Mouse (Mus musculus) liver, embryonic 14 days (tissue): ENCODE results near the gene 2610028H24Rik. TPM values are rescaled to one million over a fixed set of nuclear protein-coding genes. Genes with fewer than 3 reads are reported as not detected.

Experiments used
- polyA plus RNA-seq: library from polyadenylated mRNA; depleted of rRNA; stranded (reverse); fragments of >200 nt; gene quantifications from 2 replicates; pipeline ENCODE4 v1.2.3, GENCODE M21; 2012; rRNA removed

Gene 2610028H24Rik
- polyA plus RNA-seq: not detected in 2 replicates

GRCm38 (mm10) chr10:76448851-76449250 lies at the start of gene 2610028H24Rik:
2610028H24Rik (plus strand) TSS chr10:76449081.

GRCm38 (mm10) chr10:76440281-76440680 lies 8.6 kb upstream of the 2610028H24Rik start, which contains the start of gene AC141477.1:
AC141477.1 (minus strand) TSS chr10:76440444.

GRCm38 (mm10) chr10:76442178-76443088 lies 6.4 kb upstream of the 2610028H24Rik start, which contains the start of gene Pcnt:
Pcnt (minus strand) TSS chr10:76442786.

GRCm38 (mm10) chr10:76468203-76469162 lies 19.6 kb downstream of the 2610028H24Rik start, which contains the start of the genes Mcm3ap and Ybey:
Mcm3ap (plus strand) TSS chr10:76468927.
Ybey (minus strand) TSS chr10:76469114.

Other genes starting within 250 kb of the 2610028H24Rik start
- 3.2 and 4.0 TPM in 2 replicates for gene Prmt2, start 211.2 kb upstream of the 2610028H24Rik start, polyA plus RNA-seq
- 0.03 and 0.11 TPM in 2 replicates for gene S100b, start 195.2 kb upstream of the 2610028H24Rik start, polyA plus RNA-seq
- gene Dip2a, start 103.8 kb upstream of the 2610028H24Rik start, polyA plus RNA-seq: 1.8 TPM in 2 replicates
- gene AC141477.1, start 8.6 kb upstream of the 2610028H24Rik start, polyA plus RNA-seq: not detected in 2 replicates
- 18.5 and 20.9 TPM in 2 replicates for gene Pcnt, start 6.3 kb upstream of the 2610028H24Rik start, polyA plus RNA-seq
- gene Mcm3ap, start 19.8 kb downstream of the 2610028H24Rik start, polyA plus RNA-seq: 11.1 and 12.2 TPM in 2 replicates
- 1.4 and 1.5 TPM in 2 replicates for gene Ybey, start 20.0 kb downstream of the 2610028H24Rik start, polyA plus RNA-seq
- 28.7 and 31.6 TPM in 2 replicates for gene Lss, start 82.5 kb downstream of the 2610028H24Rik start, polyA plus RNA-seq
- 0.05 and 0.08 TPM in 2 replicates for gene Spatc1l, start 113.2 kb downstream of the 2610028H24Rik start, polyA plus RNA-seq
- gene Ftcd, start 126.6 kb downstream of the 2610028H24Rik start, polyA plus RNA-seq: 22.2 and 30.1 TPM in 2 replicates
- 4.3 and 8.4 TPM in 2 replicates for gene Col6a2, start 174.5 kb downstream of the 2610028H24Rik start, polyA plus RNA-seq